Mouse (Mus musculus): ENCODE measurements at regions not wholly inside any gene's neighbourhood (a gene's known extent, or its start where the extent isn't known, plus 50 kb on each side); places are given as distances from the start of the nearest gene placed in this dataset.

DNA sequence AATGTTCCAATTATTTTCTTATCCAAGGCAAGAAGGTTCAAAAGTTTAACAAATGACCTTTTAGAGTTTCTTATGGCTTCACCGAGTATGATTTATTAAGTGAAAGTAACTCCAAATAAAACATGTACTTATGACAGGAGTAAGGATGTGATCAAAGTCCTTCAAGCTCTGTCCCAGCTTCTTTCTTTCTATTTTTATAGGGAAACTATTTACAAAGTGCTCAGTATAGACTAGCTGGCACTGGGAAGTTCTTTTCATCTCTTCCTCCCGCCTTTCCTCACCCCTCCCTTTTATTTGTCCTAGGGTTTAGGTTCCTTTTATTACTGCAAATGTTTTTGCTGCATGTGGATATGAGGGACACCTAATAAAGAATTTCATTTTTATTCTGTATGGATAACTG is 76.3 kb upstream of the H2al1n start:
- Histone ChIP-seq H3K79me2 (replicated peaks; ENCODE audit: control insufficient read depth, extremely low read depth, insufficient read depth, poor library complexity, severe bottlenecking) (no peaks in the 10 kb centered on the region), H3K36me3 (replicated peaks in 1 of 2; ENCODE audit: control insufficient read depth in 1 of 2, insufficient read depth in 1 of 2, low read length in 1 of 2) (no peaks in the 10 kb centered on the region), H3K4me3 (replicated peaks in 1 of 3; ENCODE audit: low read depth in 2 of 3, low read length in 2 of 3, poor library complexity in 1 of 3) (no peak overlapping the region), H3K27ac (ENCODE audit: insufficient read depth, low read depth) (no peak overlapping the region), H3K27me3 (replicated peaks) (no peaks in the 10 kb centered on the region), H3K4me2 (ENCODE audit: insufficient read depth, low read depth, poor library complexity, severe bottlenecking) (no peak overlapping the region), H3K9me3 (replicated peaks; ENCODE audit: low read length) (no peaks in the 10 kb centered on the region), H3K4me1 (ENCODE audit: control insufficient read depth in 1 of 2, insufficient read depth in 2 of 2) (no peaks in the 10 kb centered on the region), H3K9ac (ENCODE audit: insufficient read depth, low read depth) (no peak overlapping the region)
- in situ Hi-C loops (cut with MboI; ENCODE audit: low pct_ligation_motif_present, low pct_unique_long_range_greater_than_20kb, low sequenced_read_pairs): no loop called here
- DNase-seq (ENCODE audit: extremely low read depth): no peak
- no peak for TF ChIP-seq BHLHE40 (IDR thresholded peaks at IDR 0.05; ENCODE audit: low read depth, low read length)
- TF ChIP-seq MAX (IDR thresholded peaks at IDR 0.05; ENCODE audit: low read length): no peak
- TF ChIP-seq CHD1 (IDR thresholded peaks at IDR 0.05; ENCODE audit: low read depth, low read length): no peak
- TF ChIP-seq ZMIZ1 (IDR thresholded peaks at IDR 0.05; ENCODE audit: low read depth, low read length): no peak
- no peak for TF ChIP-seq TBP (conservative IDR thresholded peaks at IDR 0.05; ENCODE audit: low read depth, low read length)
- TF ChIP-seq MAFK (IDR thresholded peaks at IDR 0.05; ENCODE audit: insufficient replicate concordance, low read length): no peak
- no peak for TF ChIP-seq ETS1 (conservative IDR thresholded peaks at IDR 0.05; ENCODE audit: low read depth, low read length)
- no peak for TF ChIP-seq SMC3 (IDR thresholded peaks at IDR 0.05; ENCODE audit: low read depth, low read length)
- TF ChIP-seq PAX5 (IDR thresholded peaks at IDR 0.05; ENCODE audit: low read length): no peak
- no peak for TF ChIP-seq RAD21 (IDR thresholded peaks at IDR 0.05; ENCODE audit: low read depth, low read length)
- dilution Hi-C loops (cut with MboI; ENCODE audit: extremely low pct_ligation_motif_present, extremely low pct_unique_long_range_greater_than_20kb, low sequenced_read_pairs): no loop called here

GRCm38 (mm10) chrX:14138481-14138880 is 72.5 kb upstream of the H2al1n start:
- no peaks in the 10 kb centered on the region for H3K79me2 ChIP-seq (replicated peaks; ENCODE audit: control insufficient read depth, extremely low read depth, insufficient read depth, poor library complexity, severe bottlenecking)
- no peak for TF ChIP-seq TCF12 (IDR thresholded peaks at IDR 0.05; ENCODE audit: low read depth, low read length)
- no peak for TF ChIP-seq UBTF (IDR thresholded peaks at IDR 0.05; ENCODE audit: low read depth, low read length)
- no peak for TF ChIP-seq MAFK (IDR thresholded peaks at IDR 0.05; ENCODE audit: insufficient replicate concordance, low read length)
- TF ChIP-seq ZC3H11A (IDR thresholded peaks at IDR 0.05; ENCODE audit: low read depth, low read length): no peak
- TF ChIP-seq JUN (IDR thresholded peaks at IDR 0.05; ENCODE audit: insufficient read depth, low read depth, low read length): no peak
- TF ChIP-seq CHD1 (IDR thresholded peaks at IDR 0.05; ENCODE audit: low read depth, low read length): no peak
- no peak for TF ChIP-seq MXI1 (IDR thresholded peaks at IDR 0.05; ENCODE audit: low read depth, low read length)
- no peak for TF ChIP-seq ZNF384 (IDR thresholded peaks at IDR 0.05; ENCODE audit: low read depth, low read length)
- TF ChIP-seq ETS1 (conservative IDR thresholded peaks at IDR 0.05; ENCODE audit: low read depth, low read length): no peak
- TF ChIP-seq CHD2 (IDR thresholded peaks at IDR 0.05; ENCODE audit: low read length): no peak
- no peak for TF ChIP-seq SIN3A (IDR thresholded peaks at IDR 0.05; ENCODE audit: low read length)
- TF ChIP-seq JUND (conservative IDR thresholded peaks at IDR 0.05; ENCODE audit: low read depth, low read length): no peak
- no peak for TF ChIP-seq RAD21 (IDR thresholded peaks at IDR 0.05; ENCODE audit: low read depth, low read length)
- TF ChIP-seq MAX (IDR thresholded peaks at IDR 0.05; ENCODE audit: low read length): no peak
- TF ChIP-seq GABPA (IDR thresholded peaks at IDR 0.05; ENCODE audit: insufficient replicate concordance, low read depth, low read length): no peak
- no peak for TF ChIP-seq MAZ (IDR thresholded peaks at IDR 0.05; ENCODE audit: low read depth, low read length)
- no peak for TF ChIP-seq CTCF (conservative IDR thresholded peaks at IDR 0.05 in 1 of 2, IDR thresholded peaks at IDR 0.05 in 1 of 2; ENCODE audit: low read depth in 2 of 2, low read length in 2 of 2)
- DNase-seq (ENCODE audit: extremely low read depth): no peak
- no peaks in the 10 kb centered on the region for H3K36me3 ChIP-seq (replicated peaks in 1 of 2; ENCODE audit: control insufficient read depth in 1 of 2, insufficient read depth in 1 of 2, low read length in 1 of 2)
- H3K9ac ChIP-seq (ENCODE audit: insufficient read depth, low read depth): no peak overlapping the region
- no peaks in the 10 kb centered on the region for H3K4me1 ChIP-seq (ENCODE audit: control insufficient read depth in 1 of 2, insufficient read depth in 2 of 2)
- no peak overlapping the region for H3K27ac ChIP-seq (ENCODE audit: insufficient read depth, low read depth)
- dilution Hi-C loops (cut with MboI; ENCODE audit: extremely low pct_ligation_motif_present, extremely low pct_unique_long_range_greater_than_20kb, low sequenced_read_pairs) (no loop called here), in situ Hi-C loops (cut with MboI; ENCODE audit: low pct_ligation_motif_present, low pct_unique_long_range_greater_than_20kb, low sequenced_read_pairs) (no loop called here)
- no peak overlapping the region for H3K4me3 ChIP-seq (replicated peaks in 1 of 3; ENCODE audit: low read depth in 2 of 3, low read length in 2 of 3, poor library complexity in 1 of 3)
- no peaks in the 10 kb centered on the region for H3K9me3 ChIP-seq (replicated peaks; ENCODE audit: low read length)
- no peak overlapping the region for H3K4me2 ChIP-seq (ENCODE audit: insufficient read depth, low read depth, poor library complexity, severe bottlenecking)
- H3K27me3 ChIP-seq (replicated peaks): no peaks in the 10 kb centered on the region

Measured in CH12.LX (cell line).